Mouse (Mus musculus) frontal cortex, postnatal 25 days (tissue): ENCODE results near the gene Dppa3.
"Not testable (repeated sequence)": the region's sequence is repeated elsewhere in the genome, so short reads cannot be mapped to it uniquely, and the experiment has no call there.

ENCODE experiments used
- DNase-seq, 2 experiments: peaks; one replicate each; pipeline ENCODE4 v3.0.0; 2022; ENCODE audit warnings: low spot score in 2 of 2

Gene Dppa3

GRCm38 (mm10) chr6:122609771-122610170 is 16.4 kb upstream of the Dppa3 start, which contains the start of gene Gdf3:
Gdf3 (minus strand) TSS chr6:122610087.
- no peak for DNase-seq

GRCm38 (mm10) chr6:122612426-122612825 is 13.8 kb upstream of the Dppa3 start:
- DNase-seq = no peak

- DNase-seq = no peak
Observed at GRCm38 (mm10) chr6:122614047-122614446, 12.2 kb upstream of the Dppa3 start.

- DNase-seq = no peak
Observed at GRCm38 (mm10) chr6:122616022-122616421, 10.2 kb upstream of the Dppa3 start.

- no peak for DNase-seq
Observed at GRCm38 (mm10) chr6:122621066-122621465, 5.1 kb upstream of the Dppa3 start.

GRCm38 (mm10) chr6:122624480-122624879 is 1.7 kb upstream of the Dppa3 start:
- DNase-seq = no peak

GRCm38 (mm10) chr6:122625156-122625555 is 1.1 kb upstream of the Dppa3 start:
- DNase-seq = no peak

- DNase-seq = no peak
Observed at GRCm38 (mm10) chr6:122627469-122628108, 1.4 kb downstream of the Dppa3 start.

- no peak for DNase-seq
Observed at GRCm38 (mm10) chr6:122633411-122633810, 7.2 kb downstream of the Dppa3 start.

- DNase-seq = no peak
Observed at GRCm38 (mm10) chr6:122635315-122635714, 9.1 kb downstream of the Dppa3 start.

- DNase-seq = no peak
Observed at GRCm38 (mm10) chr6:122636666-122637065, 10.5 kb downstream of the Dppa3 start.

- not testable (repeated sequence) for DNase-seq
Observed at GRCm38 (mm10) chr6:122637566-122637965, 11.4 kb downstream of the Dppa3 start.

GRCm38 (mm10) chr6:122644196-122644595 is 18.0 kb downstream of the Dppa3 start:
- not testable (repeated sequence) for DNase-seq

GRCm38 (mm10) chr6:122649903-122650302 is 23.7 kb downstream of the Dppa3 start:
- DNase-seq = no peak

GRCm38 (mm10) chr6:122650398-122650980 is 24.3 kb downstream of the Dppa3 start:
- DNase-seq = no peak

GRCm38 (mm10) chr6:122654301-122654700 is 28.1 kb downstream of the Dppa3 start:
- no peak for DNase-seq

- DNase-seq = no peak
Observed at GRCm38 (mm10) chr6:122657630-122658029, 31.4 kb downstream of the Dppa3 start.

- DNase-seq = no peak
Observed at GRCm38 (mm10) chr6:122659567-122659966, 33.4 kb downstream of the Dppa3 start.

- DNase-seq = peak; percentile 31 to 50
Observed at GRCm38 (mm10) chr6:122660601-122661379, 34.6 kb downstream of the Dppa3 start.

GRCm38 (mm10) chr6:122662551-122663264 is 36.5 kb downstream of the Dppa3 start:
- DNase-seq = no peak

GRCm38 (mm10) chr6:122663596-122664206 is 37.5 kb downstream of the Dppa3 start:
- DNase-seq = no peak

GRCm38 (mm10) chr6:122665866-122666265 is 39.7 kb downstream of the Dppa3 start:
- DNase-seq = no peak
